Mouse (Mus musculus) T-cell, adult 66 days (primary cell): ENCODE results near the gene Mup19. TPM values are rescaled to one million over a fixed set of nuclear protein-coding genes. Genes with fewer than 3 reads are reported as not detected.

Experiments used
- total RNA-seq, 2 experiments: library from RNA; stranded (reverse); gene quantifications; 3 replicates in 1 of 2; 4 replicates in 1 of 2; pipeline ENCODE4 v1.2.4; 2023

Mup19 gene
- total RNA-seq = not detected

GRCm38 (mm10) chr4:61782169-61782568 is at the start of gene Mup19:
Mup19 (minus strand) TSS chr4:61782269.

Other genes starting within 250 kb of the Mup19 start
- gene Mup17, start 186.4 kb downstream of the Mup19 start, total RNA-seq = not detected
- gene Mup18, start 108.1 kb downstream of the Mup19 start, total RNA-seq = not detected
- gene Mup5, start 53.0 kb upstream of the Mup19 start, total RNA-seq = not detected